Mouse (Mus musculus): Measurements from ENCODE around the gene Evi2a.

GRCm38 (mm10) chr11:79560536-79560935 is 30.1 kb upstream of the Evi2a start:
- TF ChIP-seq POLR2A (IDR thresholded peaks at IDR 0.05; ENCODE audit: insufficient read depth, low read depth, low read length), result no peak
- no peak for TF ChIP-seq CTCF (IDR thresholded peaks at IDR 0.05; ENCODE audit: insufficient read depth, low read depth, low read length)

Data from olfactory bulb, adult 2 months (tissue).